Mouse (Mus musculus) midbrain, embryonic 15.5 days (tissue): ENCODE results near the gene Il1r2. TPM values are rescaled to one million over a fixed set of nuclear protein-coding genes. Genes with fewer than 3 reads are reported as not detected.
A peak's percentile ranks its signal among the peaks of the same experiment; 100 is the strongest.

Experiments
- ATAC-seq: fragments of 200-750 bp; cut with Nextera tagmentation; replicated peaks from 2 replicates; pipeline ENCODE4 v1.8.0; 2017; ENCODE audit warnings: moderate TSS enrichment
- H3K27ac ChIP-seq: fragments of 300-500 bp; sonication (generic); 2 replicates; pipeline ENCODE4 v1.5.1; 2015; ENCODE audit warnings: mild to moderate bottlenecking, inconsistent platforms
- H3K27me3 ChIP-seq: fragments of 300-500 bp; sonication (generic); replicated peaks from 2 replicates; pipeline ENCODE4 v1.6.1; 2015; ENCODE audit warnings: inconsistent platforms
- H3K36me3 ChIP-seq: fragments of 300-500 bp; sonication (generic); replicated peaks from 2 replicates; pipeline ENCODE4 v1.6.1; 2015; ENCODE audit warnings: inconsistent platforms
- H3K4me1 ChIP-seq: fragments of 300-500 bp; sonication (generic); 2 replicates; pipeline ENCODE4 v1.6.1; 2015; ENCODE audit warnings: inconsistent platforms
- H3K4me2 ChIP-seq: fragments of 300-500 bp; sonication (generic); 2 replicates; pipeline ENCODE4 v1.6.1; 2015; ENCODE audit warnings: inconsistent platforms, mild to moderate bottlenecking, moderate library complexity
- H3K4me3 ChIP-seq: fragments of 300-500 bp; sonication (generic); 2 replicates; pipeline ENCODE4 v1.5.1; 2015; ENCODE audit warnings: mild to moderate bottlenecking, inconsistent platforms
- H3K9ac ChIP-seq: fragments of 300-500 bp; sonication (generic); 2 replicates; pipeline ENCODE4 v1.6.1; 2015; ENCODE audit warnings: mild to moderate bottlenecking, inconsistent platforms
- H3K9me3 ChIP-seq: fragments of 300-500 bp; sonication (generic); 2 replicates; pipeline ENCODE4 v1.6.1; 2016; ENCODE audit warnings: inconsistent platforms
- WGBS: fragments of 180-500 bp; shearing (Covaris S2); methylation state at CpG from one replicate; pipeline ENCODE4 v1.1.7; 2015; ENCODE audit warnings: mixed read lengths; 5-methylcytosine and 5-hydroxymethylcytosine counted together
- polyA plus RNA-seq: library from polyadenylated mRNA; unstranded; fragments of >200 nt; fragmentation: Nextera tagmentation; extraction: Ambion mirVana; gene quantifications from 2 replicates; pipeline ENCODE4 v1.2.1, GENCODE M21; 2015

The Il1r2 gene
- polyA plus RNA-seq, 1 experiment from 2014 or later: 0.50 TPM

GRCm38 (mm10) chr1:40037831-40038230, 36.0 kb upstream of the Il1r2 start:
- 89% methylated on average over 6 of the region's 6 CpGs for WGBS
- H3K27ac ChIP-seq: no peak overlapping the region
- no peaks in the 10 kb centered on the region for H3K4me1 ChIP-seq
- H3K4me2 ChIP-seq: no peak overlapping the region
- H3K9me3 ChIP-seq: no peaks in the 10 kb centered on the region
- no peak overlapping the region for H3K9ac ChIP-seq
- no peak overlapping the region for H3K4me3 ChIP-seq
- H3K27me3 ChIP-seq: no peaks in the 10 kb centered on the region
- no peaks in the 10 kb centered on the region for H3K36me3 ChIP-seq
- ATAC-seq: no peak

DNA sequence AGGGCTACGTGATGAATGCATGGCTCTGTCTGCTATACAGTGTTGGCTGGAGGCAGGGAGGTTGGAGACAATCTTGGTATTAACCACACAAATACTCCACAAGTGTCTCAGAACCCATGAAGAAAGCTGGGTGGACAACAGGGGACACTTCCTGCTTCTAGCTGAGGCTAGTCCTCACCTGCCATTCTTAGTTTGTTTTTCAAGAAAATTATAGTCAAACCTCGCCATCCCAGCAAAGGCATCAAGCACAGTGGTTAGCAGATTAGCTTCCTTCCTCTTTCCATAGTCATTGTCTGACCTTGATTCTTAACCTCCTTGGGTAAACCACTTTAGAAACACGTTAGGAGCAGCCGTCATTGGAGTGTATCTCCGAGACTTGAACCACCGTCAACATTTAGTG, 28.2 kb upstream of the Il1r2 start:
- H3K4me2 ChIP-seq: no peak overlapping the region
- no peaks in the 10 kb centered on the region for H3K36me3 ChIP-seq
- H3K27ac ChIP-seq: no peak overlapping the region
- 89% methylated on average over 6 of the region's 6 CpGs for WGBS
- no peaks in the 10 kb centered on the region for H3K4me1 ChIP-seq
- H3K9me3 ChIP-seq: no peaks in the 10 kb centered on the region
- H3K27me3 ChIP-seq: no peaks in the 10 kb centered on the region
- no peak overlapping the region for H3K9ac ChIP-seq
- ATAC-seq: no peak
- H3K4me3 ChIP-seq: no peak overlapping the region

- Histone ChIP-seq H3K9me3 (no peaks in the 10 kb centered on the region), H3K27ac (no peak overlapping the region), H3K4me2 (no peak overlapping the region), H3K9ac (no peak overlapping the region), H3K36me3 (no peaks in the 10 kb centered on the region), H3K4me3 (no peak overlapping the region), H3K4me1 (no peaks in the 10 kb centered on the region), H3K27me3 (no peaks in the 10 kb centered on the region)
- 81% methylated on average over 5 of the region's 5 CpGs for WGBS
- ATAC-seq: no peak
Observed at GRCm38 (mm10) chr1:40046600-40046999, 27.3 kb upstream of the Il1r2 start.

DNA sequence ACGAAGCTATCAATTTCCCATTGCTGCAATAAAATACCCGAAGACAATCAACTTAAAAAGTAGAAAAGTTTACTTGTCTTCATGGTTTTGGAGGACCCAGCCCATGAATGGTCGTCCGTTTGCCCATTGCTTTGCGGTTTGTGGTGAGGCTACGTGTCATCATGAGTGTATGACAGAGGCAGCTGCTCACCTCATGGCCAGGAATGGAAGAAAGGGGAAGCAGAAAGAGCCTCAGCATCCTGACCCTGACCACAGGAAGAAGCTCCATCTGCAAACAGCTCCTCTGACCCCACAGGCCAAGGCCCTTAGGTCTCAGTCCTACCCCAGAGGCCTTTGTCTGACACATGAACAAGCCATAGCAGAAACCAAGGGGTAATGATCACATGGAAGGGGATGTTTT, 22.7 kb upstream of the Il1r2 start:
- Histone ChIP-seq H3K4me2 (no peak overlapping the region), H3K36me3 (no peaks in the 10 kb centered on the region), H3K27ac (no peak overlapping the region), H3K4me1 (no peaks in the 10 kb centered on the region), H3K4me3 (no peak overlapping the region), H3K9ac (no peak overlapping the region), H3K27me3 (no peaks in the 10 kb centered on the region), H3K9me3 (no peaks in the 10 kb centered on the region)
- ATAC-seq: no peak
- 94% methylated on average over 6 of the region's 6 CpGs for WGBS

DNA sequence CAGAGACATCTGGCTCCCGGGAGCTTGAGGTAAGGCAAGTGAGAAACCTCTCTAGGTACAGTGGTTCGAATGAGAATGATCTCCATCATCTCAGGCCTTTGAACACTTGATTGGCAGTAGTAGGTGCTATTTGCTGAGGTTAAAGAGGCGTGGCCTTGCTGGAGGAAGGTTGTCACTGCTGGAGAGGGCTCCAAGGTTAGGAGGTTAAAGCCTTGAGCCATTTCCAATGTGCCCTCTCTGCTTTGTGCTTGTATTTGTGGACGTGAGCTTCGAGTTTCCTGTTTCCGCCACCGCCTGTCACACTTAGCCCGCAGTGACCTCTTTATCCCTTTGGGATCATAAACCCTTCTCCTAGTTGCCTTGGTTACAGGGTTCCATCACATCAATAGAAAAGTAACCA, 21.7 kb upstream of the Il1r2 start:
- no peak overlapping the region for H3K4me2 ChIP-seq
- no peak overlapping the region for H3K9ac ChIP-seq
- H3K4me3 ChIP-seq: no peak overlapping the region
- no peak overlapping the region for H3K27ac ChIP-seq
- WGBS: 68% methylated on average over 8 of the region's 8 CpGs
- no peaks in the 10 kb centered on the region for H3K4me1 ChIP-seq
- no peaks in the 10 kb centered on the region for H3K36me3 ChIP-seq
- ATAC-seq: no peak
- H3K27me3 ChIP-seq: no peaks in the 10 kb centered on the region
- no peaks in the 10 kb centered on the region for H3K9me3 ChIP-seq

DNA sequence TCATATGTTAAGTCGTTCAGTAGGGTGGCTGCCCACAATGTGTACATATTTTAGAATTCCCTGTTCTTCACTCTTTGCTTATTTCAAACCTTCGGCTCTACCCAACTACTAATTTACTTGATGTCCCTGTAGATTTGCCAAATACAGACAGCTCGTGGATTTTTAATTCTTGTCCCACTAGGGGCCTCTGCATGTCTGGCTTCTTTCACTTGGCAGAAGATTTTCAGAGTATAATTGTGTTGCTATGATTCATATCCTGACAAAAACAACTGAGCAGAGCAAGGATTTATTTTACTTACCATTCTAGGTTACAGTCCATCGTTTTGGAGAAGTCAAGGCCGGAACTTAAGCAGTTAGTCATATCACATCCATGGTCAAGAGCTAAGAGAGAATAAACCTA, 20.8 kb upstream of the Il1r2 start:
- Histone ChIP-seq H3K4me3 (no peak overlapping the region), H3K27ac (no peak overlapping the region), H3K9ac (no peak overlapping the region), H3K36me3 (no peaks in the 10 kb centered on the region), H3K4me2 (no peak overlapping the region), H3K4me1 (no peaks in the 10 kb centered on the region), H3K27me3 (no peaks in the 10 kb centered on the region), H3K9me3 (no peaks in the 10 kb centered on the region)
- no peak for ATAC-seq
- WGBS: 86% methylated on average over 5 of the region's 5 CpGs

DNA sequence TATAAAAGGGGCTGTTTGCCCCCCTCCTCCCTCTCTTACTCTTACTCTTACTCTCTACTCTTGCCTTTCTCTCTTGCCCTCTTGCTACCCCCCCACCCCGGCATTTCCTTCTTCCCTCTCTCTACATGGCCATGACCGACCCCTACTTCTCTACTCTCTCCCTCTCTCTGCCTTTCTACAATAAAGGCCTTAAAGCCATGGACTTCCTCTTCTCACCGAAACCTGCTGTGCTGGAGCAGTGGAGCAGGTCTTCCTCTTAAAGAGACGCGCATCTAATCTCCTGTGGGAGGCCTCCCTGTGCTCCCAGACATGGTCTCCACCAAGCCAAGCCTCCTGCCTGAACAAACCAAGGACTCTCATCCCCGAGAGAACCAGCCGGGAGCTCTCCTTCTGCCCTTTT, 18.8 kb upstream of the Il1r2 start:
- 72% methylated on average over 7 of the region's 7 CpGs for WGBS
- Histone ChIP-seq H3K4me2 (no peak overlapping the region), H3K9ac (no peak overlapping the region), H3K36me3 (no peaks in the 10 kb centered on the region), H3K4me1 (no peaks in the 10 kb centered on the region), H3K27ac (no peak overlapping the region), H3K4me3 (no peak overlapping the region), H3K9me3 (no peaks in the 10 kb centered on the region), H3K27me3 (no peaks in the 10 kb centered on the region)
- no peak for ATAC-seq

- no peak for ATAC-seq
- H3K9ac ChIP-seq: no peak overlapping the region
- H3K4me2 ChIP-seq: no peak overlapping the region
- no peaks in the 10 kb centered on the region for H3K4me1 ChIP-seq
- H3K27me3 ChIP-seq: no peaks in the 10 kb centered on the region
- H3K27ac ChIP-seq: no peak overlapping the region
- no peaks in the 10 kb centered on the region for H3K36me3 ChIP-seq
- H3K9me3 ChIP-seq: no peaks in the 10 kb centered on the region
- no peak overlapping the region for H3K4me3 ChIP-seq
- 92% methylated on average over 5 of the region's 5 CpGs for WGBS
Observed at GRCm38 (mm10) chr1:40055963-40056362, 17.9 kb upstream of the Il1r2 start.

- Histone ChIP-seq H3K9me3 (no peaks in the 10 kb centered on the region), H3K4me1 (no peaks in the 10 kb centered on the region), H3K4me2 (no peak overlapping the region), H3K27ac (no peak overlapping the region), H3K36me3 (no peaks in the 10 kb centered on the region), H3K4me3 (no peak overlapping the region), H3K9ac (no peak overlapping the region), H3K27me3 (no peaks in the 10 kb centered on the region)
- no peak for ATAC-seq
- 81% methylated on average over 5 of the region's 5 CpGs for WGBS
Observed at GRCm38 (mm10) chr1:40057351-40057750, 16.5 kb upstream of the Il1r2 start.

GRCm38 (mm10) chr1:40058013-40058412, 15.9 kb upstream of the Il1r2 start:
- Histone ChIP-seq H3K9me3 (no peaks in the 10 kb centered on the region), H3K4me3 (no peak overlapping the region), H3K36me3 (no peaks in the 10 kb centered on the region), H3K4me2 (no peak overlapping the region), H3K27ac (no peak overlapping the region), H3K27me3 (no peaks in the 10 kb centered on the region), H3K4me1 (no peaks in the 10 kb centered on the region), H3K9ac (no peak overlapping the region)
- ATAC-seq: no peak
- 51% methylated on average over 11 of the region's 11 CpGs for WGBS

DNA sequence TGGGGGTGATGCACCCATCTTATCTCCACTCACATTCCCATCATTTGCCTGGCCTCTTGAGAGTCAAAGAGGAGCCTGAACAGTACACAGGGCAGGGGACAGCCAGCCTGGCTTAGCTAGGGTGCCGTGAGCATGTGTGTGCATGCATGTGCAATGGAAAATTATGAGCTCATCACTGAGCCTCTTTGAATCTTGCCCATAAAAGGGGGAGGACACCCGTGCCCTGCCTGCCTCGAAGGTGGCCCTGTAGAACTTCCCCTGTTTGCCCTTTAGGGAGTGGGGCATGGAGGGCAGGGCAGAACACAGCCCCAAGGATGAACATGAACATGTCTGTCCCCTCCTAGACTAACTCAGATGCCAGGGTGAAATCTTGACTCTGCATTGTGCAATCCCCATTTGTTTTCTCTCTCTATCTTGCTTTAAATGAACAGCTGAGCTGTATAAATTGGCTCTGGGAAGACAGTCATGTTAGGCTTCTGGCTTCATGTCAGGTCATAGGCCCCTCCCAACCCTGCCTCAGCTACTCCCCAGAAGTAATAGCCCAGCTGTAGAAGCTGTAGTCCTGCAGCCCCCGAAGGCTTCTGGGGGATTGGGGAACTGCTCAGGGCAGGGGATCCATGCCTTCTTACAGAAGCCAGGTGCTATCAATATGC, 14.6 kb upstream of the Il1r2 start:
- no peak overlapping the region for H3K27ac ChIP-seq
- WGBS: 85% methylated on average over 4 of the region's 4 CpGs
- H3K4me2 ChIP-seq: no peak overlapping the region
- no peaks in the 10 kb centered on the region for H3K36me3 ChIP-seq
- no peaks in the 10 kb centered on the region for H3K9me3 ChIP-seq
- H3K4me1 ChIP-seq: no peaks in the 10 kb centered on the region
- no peak for ATAC-seq
- no peak overlapping the region for H3K4me3 ChIP-seq
- no peak overlapping the region for H3K9ac ChIP-seq
- no peaks in the 10 kb centered on the region for H3K27me3 ChIP-seq

DNA sequence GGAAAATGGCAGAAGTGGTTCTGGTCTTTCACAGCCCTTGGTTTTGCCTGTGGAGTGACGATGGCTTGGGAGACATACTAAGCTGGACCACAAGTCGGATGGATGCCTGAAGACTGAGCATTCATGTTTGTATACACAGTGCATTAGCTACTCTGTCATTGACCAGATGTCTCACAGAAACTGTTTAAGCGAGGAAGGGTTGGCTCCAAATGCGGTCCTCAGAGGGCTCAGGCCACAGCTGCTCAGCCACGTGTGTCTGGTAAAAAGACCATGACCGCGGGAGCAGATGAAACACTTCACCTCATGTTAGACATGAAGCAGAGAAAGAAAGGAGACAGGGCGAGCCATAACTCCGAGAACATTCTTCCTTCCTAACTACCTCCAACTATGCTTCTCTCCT, 12.5 kb upstream of the Il1r2 start:
- Histone ChIP-seq H3K9ac (no peak overlapping the region), H3K27ac (no peak overlapping the region), H3K4me3 (no peak overlapping the region), H3K4me1 (no peaks in the 10 kb centered on the region), H3K9me3 (no peaks in the 10 kb centered on the region), H3K4me2 (no peak overlapping the region), H3K36me3 (no peaks in the 10 kb centered on the region), H3K27me3 (no peaks in the 10 kb centered on the region)
- ATAC-seq: no peak
- WGBS: 80% methylated on average over 9 of the region's 9 CpGs

GRCm38 (mm10) chr1:40063409-40063808, 10.5 kb upstream of the Il1r2 start:
- no peak overlapping the region for H3K4me2 ChIP-seq
- no peak overlapping the region for H3K27ac ChIP-seq
- peak; percentile 61 for ATAC-seq
- no peaks in the 10 kb centered on the region for H3K27me3 ChIP-seq
- no peaks in the 10 kb centered on the region for H3K36me3 ChIP-seq
- no peak overlapping the region for H3K9ac ChIP-seq
- no peaks in the 10 kb centered on the region for H3K9me3 ChIP-seq
- H3K4me3 ChIP-seq: no peak overlapping the region
- H3K4me1 ChIP-seq: no peaks in the 10 kb centered on the region
- WGBS: 53% methylated on average over 4 of the region's 4 CpGs
